Mouse (Mus musculus): ENCODE measurements around the gene Ssx2ip.

Gene Ssx2ip

DNA sequence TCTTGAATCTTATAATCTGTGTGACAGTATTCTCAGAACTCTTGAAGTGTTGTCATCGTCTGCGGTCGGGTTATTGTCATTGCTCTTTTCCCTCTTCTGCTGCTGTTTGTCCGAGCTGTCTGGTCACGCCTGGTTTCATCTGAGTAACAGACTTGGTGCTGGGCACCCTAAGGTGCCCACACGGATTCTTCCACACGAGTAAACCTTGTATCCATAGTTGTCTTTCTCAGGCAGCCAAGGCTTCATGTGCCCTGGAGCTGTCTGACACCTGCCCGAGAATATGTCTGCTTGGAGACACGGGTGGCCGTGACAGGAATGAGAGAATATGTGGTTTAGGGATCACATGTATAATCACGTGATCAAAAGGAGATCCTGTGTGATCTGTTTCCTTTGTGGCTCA is 31.1 kb downstream of the Ssx2ip start:
- no peak for DNase-seq (ENCODE audit: inconsistent ontology term)

DNA sequence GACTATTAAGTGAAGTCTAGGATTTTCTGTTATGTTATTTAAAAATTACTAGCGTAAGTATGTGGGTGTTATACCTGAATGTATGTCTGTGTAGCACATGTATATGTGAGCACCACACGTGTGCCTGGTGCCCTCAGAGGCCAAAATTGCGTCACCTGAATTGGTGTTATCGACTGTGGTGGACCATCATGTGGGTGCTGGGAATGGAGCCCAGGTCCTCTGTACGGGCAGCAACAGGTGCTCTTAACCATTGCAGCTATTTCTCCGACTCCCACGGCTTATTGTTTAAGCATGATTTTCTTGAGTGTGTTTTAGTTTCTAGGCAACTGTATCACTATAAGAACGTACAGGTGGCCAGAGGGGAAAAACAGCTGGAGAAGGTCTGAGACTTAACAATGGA is 31.7 kb downstream of the Ssx2ip start:
- no peak for DNase-seq (ENCODE audit: inconsistent ontology term)

- no peak for DNase-seq (ENCODE audit: inconsistent ontology term)
These were observed 35.6 kb downstream of the Ssx2ip start for GRCm38 (mm10) chr3:146440011-146440410.

DNA sequence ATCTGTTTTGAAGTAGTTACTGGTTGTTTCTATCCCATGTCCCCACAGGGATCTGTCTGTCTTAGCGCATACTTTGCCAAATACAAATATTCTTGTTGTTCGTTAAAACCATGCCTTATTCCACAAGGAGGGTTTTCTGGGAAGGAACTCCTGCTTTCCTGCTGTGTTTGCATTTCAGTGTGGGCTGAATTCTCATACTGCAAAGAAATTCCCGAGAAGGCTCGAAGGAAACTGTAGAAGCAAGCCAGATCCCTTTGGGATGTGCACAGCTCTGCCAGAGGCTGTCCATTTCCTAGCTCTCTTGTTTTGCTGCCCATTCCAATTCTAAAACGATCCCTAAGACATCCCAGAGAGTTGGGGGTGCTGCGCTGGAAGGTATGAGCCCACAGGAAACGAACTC is 36.0 kb downstream of the Ssx2ip start:
- DNase-seq (ENCODE audit: inconsistent ontology term) = no peak

- DNase-seq (ENCODE audit: inconsistent ontology term) = no peak
These were observed 38.0 kb downstream of the Ssx2ip start for GRCm38 (mm10) chr3:146442484-146442883.

DNA sequence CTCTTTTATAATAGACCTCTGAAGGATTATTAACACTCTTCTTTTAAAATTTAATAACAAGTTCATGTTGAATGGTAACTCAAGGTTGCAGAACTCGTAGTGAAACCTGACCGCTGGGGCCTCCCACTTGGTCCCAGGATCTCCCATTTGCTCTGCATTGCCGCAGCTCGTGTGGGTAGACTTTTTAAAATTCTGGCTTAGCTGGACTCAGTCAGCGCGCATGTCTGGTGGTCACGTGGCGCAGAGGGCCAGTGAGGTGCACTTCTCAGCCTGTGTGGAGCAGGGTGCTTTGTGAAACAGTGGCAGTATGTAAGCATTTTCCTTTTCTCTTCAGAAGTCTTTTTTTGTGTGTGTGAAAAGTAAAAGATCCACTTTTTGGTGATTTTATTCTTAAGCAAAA is 38.5 kb downstream of the Ssx2ip start:
- DNase-seq (ENCODE audit: inconsistent ontology term) = no peak

- DNase-seq (ENCODE audit: inconsistent ontology term) = no peak
These were observed 38.9 kb downstream of the Ssx2ip start for GRCm38 (mm10) chr3:146443380-146443779.

GRCm38 (mm10) chr3:146444880-146445279 is 40.4 kb downstream of the Ssx2ip start:
- no peak for DNase-seq (ENCODE audit: inconsistent ontology term)

DNA sequence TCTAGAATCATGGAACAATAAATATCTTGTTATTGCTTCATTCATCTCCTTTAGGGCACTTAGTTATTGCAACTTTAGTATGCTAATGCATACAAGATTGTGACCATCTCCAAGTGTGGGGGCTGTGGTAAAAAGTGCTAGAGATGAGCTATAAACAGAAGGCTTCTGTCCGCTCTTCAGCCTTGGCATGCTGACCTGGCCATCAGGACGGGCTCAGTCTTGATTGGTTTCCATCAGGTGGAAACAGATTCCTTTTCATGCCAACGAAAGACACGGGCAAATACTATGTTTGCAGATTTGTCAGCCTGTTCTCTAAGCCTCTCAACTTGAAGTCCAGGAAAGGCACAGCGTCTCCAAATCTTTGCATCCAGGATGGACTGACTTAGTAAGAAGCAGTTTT is 42.7 kb downstream of the Ssx2ip start:
- DNase-seq (ENCODE audit: inconsistent ontology term) = no peak

- DNase-seq (ENCODE audit: inconsistent ontology term) = no peak
These were observed 43.2 kb downstream of the Ssx2ip start for GRCm38 (mm10) chr3:146447598-146447997.

GRCm38 (mm10) chr3:146448372-146448771 is 43.9 kb downstream of the Ssx2ip start:
- DNase-seq (ENCODE audit: inconsistent ontology term) = no peak

DNA sequence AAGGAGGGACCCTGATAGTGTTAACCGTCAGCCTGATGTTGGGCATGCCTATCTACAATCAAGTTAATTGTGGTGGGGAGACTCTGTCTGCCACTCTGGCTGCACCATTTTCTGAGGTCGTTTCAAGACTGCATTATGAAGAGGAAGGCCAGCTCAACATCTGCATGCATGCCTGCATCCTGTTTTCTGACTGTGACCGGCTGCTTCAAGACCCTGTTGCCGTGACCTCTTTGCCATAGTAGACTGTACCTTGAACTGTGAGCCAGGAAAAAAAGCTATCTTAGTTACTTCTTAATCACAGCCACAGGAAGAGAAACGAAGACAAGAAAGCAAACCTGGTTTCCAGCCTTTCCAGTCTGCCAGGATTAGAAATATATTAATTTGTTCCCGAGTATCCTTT is 44.5 kb downstream of the Ssx2ip start:
- no peak for DNase-seq (ENCODE audit: inconsistent ontology term)

DNA sequence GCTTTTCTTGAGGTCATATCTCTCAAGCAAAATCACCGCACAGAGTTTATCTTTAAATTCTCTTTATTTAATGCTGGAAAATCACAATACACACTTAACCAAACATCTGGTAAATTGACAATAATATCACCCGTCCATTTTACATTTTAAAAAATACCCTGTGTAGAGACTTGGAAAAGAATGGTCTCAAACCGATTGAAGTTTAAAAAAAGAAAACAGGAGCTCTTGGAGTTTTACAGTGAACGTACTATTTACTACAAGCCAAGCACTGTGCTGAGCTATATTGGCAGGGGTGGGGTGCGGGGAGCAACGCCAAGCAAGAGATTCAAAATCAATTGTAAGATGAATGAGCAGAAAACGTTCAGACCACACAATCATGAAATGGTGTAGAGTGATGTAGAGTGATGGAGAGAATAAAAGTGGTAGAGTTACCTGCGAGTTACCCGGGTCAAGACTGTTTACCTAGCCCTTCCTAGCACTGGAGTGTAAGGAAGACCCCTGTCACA is 45.4 kb downstream of the Ssx2ip start, which contains the start of gene Ctbs:
Gene Ctbs, plus strand, starts transcription at position 51 of the 506 bp plus-strand sequence.
- DNase-seq (ENCODE audit: inconsistent ontology term) = no peak

GRCm38 (mm10) chr3:146450371-146450841 is 46.0 kb downstream of the Ssx2ip start:
- DNase-seq (ENCODE audit: inconsistent ontology term) = peak; percentile 96

DNA sequence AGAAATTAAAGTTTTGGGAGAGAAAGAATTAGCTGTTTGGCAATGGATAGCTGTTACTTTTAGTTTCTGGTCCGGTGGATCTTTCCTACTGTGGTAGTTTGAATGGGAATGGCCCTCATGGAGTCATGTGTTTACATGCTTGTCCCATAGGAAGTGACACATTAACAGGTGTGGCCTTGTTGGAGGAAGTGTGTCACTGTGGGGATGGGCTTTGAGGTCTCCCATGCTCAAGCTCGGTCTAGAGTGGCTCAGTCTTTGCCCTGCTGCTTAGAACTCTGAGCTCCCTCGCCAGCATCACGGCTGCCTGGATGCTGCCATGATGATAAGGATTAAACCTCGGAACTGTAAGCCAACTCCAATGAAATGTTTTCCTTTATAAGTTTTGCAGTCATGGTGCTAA is 46.9 kb downstream of the Ssx2ip start:
- no peak for DNase-seq (ENCODE audit: inconsistent ontology term)

- DNase-seq (ENCODE audit: inconsistent ontology term) = no peak
These were observed 58.5 kb downstream of the Ssx2ip start for GRCm38 (mm10) chr3:146462939-146463338.

- no peak for DNase-seq (ENCODE audit: inconsistent ontology term)
These were observed 64.8 kb downstream of the Ssx2ip start for GRCm38 (mm10) chr3:146469226-146469625.

DNA sequence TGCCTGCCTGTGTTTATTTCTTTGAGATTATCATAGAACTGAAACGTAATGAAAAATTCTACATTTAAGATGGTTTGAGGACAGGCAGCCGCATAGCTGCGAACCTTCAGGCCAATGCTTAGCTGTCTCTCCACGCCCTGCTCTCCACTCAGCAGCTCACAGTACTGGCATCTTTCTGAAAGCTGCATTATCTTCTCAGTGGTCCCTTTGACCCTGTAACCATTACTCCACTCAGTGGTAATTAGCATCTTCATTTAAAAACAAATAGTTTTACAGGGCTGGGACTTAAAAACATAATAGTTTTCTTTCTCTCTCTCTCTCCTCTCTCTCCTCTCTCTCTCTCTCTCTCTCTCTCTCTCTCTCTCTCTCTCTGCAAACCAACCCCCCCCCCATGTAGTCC is 68.2 kb downstream of the Ssx2ip start:
- no peak for DNase-seq (ENCODE audit: inconsistent ontology term)

DNA sequence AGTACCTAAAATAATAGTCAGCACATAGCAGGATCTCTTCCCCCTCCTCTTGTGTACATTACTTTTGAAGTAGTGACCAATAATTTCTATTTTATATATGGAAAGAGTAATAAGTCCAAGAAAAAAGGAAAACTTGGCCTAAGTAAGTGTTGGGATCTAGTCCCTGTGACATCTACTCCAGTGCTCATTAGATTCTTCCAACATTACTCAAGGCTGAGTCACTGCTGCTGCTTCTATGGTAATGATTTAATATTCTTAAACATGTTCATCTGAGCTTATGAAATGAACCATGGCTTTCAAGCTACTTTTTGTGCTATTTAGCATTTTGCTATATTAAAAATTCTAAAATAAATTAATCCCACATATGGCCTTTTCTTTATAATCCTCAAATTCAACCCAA is 69.3 kb downstream of the Ssx2ip start:
- DNase-seq (ENCODE audit: inconsistent ontology term) = peak; percentile 67

DNA sequence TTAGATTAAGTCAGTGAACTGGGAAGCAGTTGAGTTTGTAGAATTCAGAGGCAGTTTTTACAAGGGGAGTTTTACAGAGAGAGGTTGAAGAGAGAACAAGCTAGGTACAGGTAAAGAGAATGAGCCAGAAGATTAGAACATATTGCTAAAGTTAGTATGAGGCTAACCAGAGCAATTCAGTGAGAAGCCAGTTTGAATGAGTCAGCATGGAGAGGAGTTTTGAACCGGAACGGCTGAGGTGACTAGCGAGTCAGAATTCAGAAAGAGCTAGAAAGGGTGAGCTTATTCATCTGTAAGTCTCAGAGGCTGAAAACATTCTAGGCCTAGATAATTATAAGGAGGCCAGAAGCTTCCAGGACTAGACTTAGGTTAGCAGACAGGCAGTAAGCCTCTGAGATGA is 70.0 kb downstream of the Ssx2ip start:
- no peak for DNase-seq (ENCODE audit: inconsistent ontology term)

GRCm38 (mm10) chr3:146482044-146482443 is 77.6 kb downstream of the Ssx2ip start:
- DNase-seq (ENCODE audit: inconsistent ontology term) = no peak

DNA sequence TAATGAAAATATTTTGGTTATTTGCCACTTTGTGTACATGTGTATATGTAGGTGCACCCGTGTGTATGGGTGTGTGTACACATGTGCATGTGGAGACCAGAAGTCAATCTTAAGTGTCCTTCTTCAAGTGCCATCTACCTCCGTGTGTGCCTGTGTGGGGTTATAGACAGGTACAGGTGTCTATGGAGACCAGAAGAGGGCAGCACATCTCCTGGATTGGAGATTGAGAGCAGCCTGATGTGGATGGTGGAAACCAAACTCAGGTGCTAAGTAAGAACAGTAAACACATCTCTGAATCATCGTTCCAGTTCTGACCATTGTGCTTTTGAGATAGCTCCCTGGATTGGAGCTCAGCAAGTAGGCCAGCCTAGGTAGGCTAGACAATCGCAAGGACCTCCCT is 82.0 kb downstream of the Ssx2ip start:
- no peak for DNase-seq (ENCODE audit: inconsistent ontology term)
